Mouse (Mus musculus) forebrain, embryonic 14.5 days (tissue): ENCODE measurements around the gene Mboat7. TPM values are rescaled to one million over a fixed set of nuclear protein-coding genes. Genes with fewer than 3 reads are reported as not detected.

Experiments
- ATAC-seq: fragments of 200-750 bp; cut with Nextera tagmentation; 2 replicates; pipeline ENCODE4 v1.8.0; 2017; ENCODE audit warnings: mild to moderate bottlenecking, moderate library complexity
- DNase-seq: peaks from one replicate; pipeline ENCODE4 v3.0.0-alpha.2; 2015; ENCODE audit warnings: low spot score
- H3K27ac ChIP-seq: fragments of 300-500 bp; sonication (generic); 2 replicates; pipeline ENCODE4 v1.5.1; 2014; ENCODE audit warnings: low read depth, mild to moderate bottlenecking, control low read depth, low read length, moderate library complexity
- H3K27me3 ChIP-seq: fragments of 300-500 bp; sonication (generic); replicated peaks from 2 replicates; pipeline ENCODE4 v1.6.1; 2014; ENCODE audit warnings: low read length, control low read depth, mixed read lengths; ENCODE audit not compliant: control insufficient read depth, insufficient read depth
- H3K36me3 ChIP-seq: fragments of 300-500 bp; sonication (generic); 2 replicates; pipeline ENCODE4 v1.6.1; 2014; ENCODE audit warnings: low read length, control low read depth; ENCODE audit not compliant: control insufficient read depth, insufficient read depth
- H3K4me1 ChIP-seq: fragments of 300-500 bp; sonication (generic); 2 replicates; pipeline ENCODE4 v1.6.1; 2014; ENCODE audit warnings: antibody characterized with exemption, low read length, control low read depth; ENCODE audit not compliant: control insufficient read depth, insufficient read depth
- H3K4me2 ChIP-seq: fragments of 300-500 bp; sonication (generic); 2 replicates; pipeline ENCODE4 v1.6.1; 2014; ENCODE audit warnings: mild to moderate bottlenecking, control low read depth, low read length
- H3K4me3 ChIP-seq: fragments of 300-500 bp; sonication (generic); 2 replicates; pipeline ENCODE4 v1.5.1; 2014; ENCODE audit warnings: low read depth, low read length, control low read depth
- H3K9ac ChIP-seq: fragments of 300-500 bp; sonication (generic); 2 replicates; pipeline ENCODE4 v1.6.1; 2014; ENCODE audit warnings: mild to moderate bottlenecking, low read length, control low read depth, moderate library complexity
- H3K9me3 ChIP-seq: fragments of 300-500 bp; sonication (generic); replicated peaks from 2 replicates; pipeline ENCODE4 v1.6.1; 2016; ENCODE audit warnings: low read length, control low read depth, mixed read lengths; ENCODE audit not compliant: control insufficient read depth
- WGBS: fragments of 180-500 bp; shearing (Covaris S2); extraction: QIAGEN DNeasy Blood & Tissue Kit; methylation state at CpG from one replicate; pipeline ENCODE4 v1.1.7; 2014; 5-methylcytosine and 5-hydroxymethylcytosine counted together
- polyA plus RNA-seq: library from polyadenylated mRNA; unstranded; fragments of >200 nt; fragmentation: Nextera tagmentation; extraction: Ambion mirVana; gene quantifications from 2 replicates; pipeline ENCODE4 v1.2.1, GENCODE M21; 2014

Mboat7 gene
- polyA plus RNA-seq, 1 experiment from 2014 or later: 35.1 TPM

GRCm38 (mm10) chr7:3658578-3658977, 34.7 kb downstream of the Mboat7 start:
- H3K36me3 ChIP-seq: peaks cover 100% of the 10 kb centered on the region
- no peaks in the 10 kb centered on the region for H3K27me3 ChIP-seq
- H3K4me3 ChIP-seq: no peak overlapping the region
- ATAC-seq (no peak), DNase-seq (no peak)
- peaks cover 1% of the 10 kb centered on the region; the same call in 1 of the 2 replicates for H3K4me1 ChIP-seq
- H3K4me2 ChIP-seq: no peak overlapping the region
- 94% methylated on average over 14 of the region's 14 CpGs for WGBS
- H3K27ac ChIP-seq: no peak overlapping the region
- H3K9ac ChIP-seq: no peak overlapping the region
- no peaks in the 10 kb centered on the region for H3K9me3 ChIP-seq

GRCm38 (mm10) chr7:3656966-3657365, 36.4 kb downstream of the Mboat7 start:
- H3K27me3 ChIP-seq: no peaks in the 10 kb centered on the region
- 91% methylated on average over 4 of the region's 4 CpGs for WGBS
- no peak overlapping the region for H3K4me2 ChIP-seq
- no peak for DNase-seq
- H3K9ac ChIP-seq: no peak overlapping the region
- peaks cover 100% of the 10 kb centered on the region for H3K36me3 ChIP-seq
- H3K27ac ChIP-seq: no peak overlapping the region
- H3K9me3 ChIP-seq: no peaks in the 10 kb centered on the region
- ATAC-seq: no peak
- no peaks in the 10 kb centered on the region for H3K4me1 ChIP-seq
- H3K4me3 ChIP-seq: no peak overlapping the region

- no peaks in the 10 kb centered on the region for H3K27me3 ChIP-seq
- H3K36me3 ChIP-seq: peaks cover 28% of the 10 kb centered on the region
- H3K4me3 ChIP-seq: peak overlapping the region; percentile 100
- WGBS: 65% methylated on average over 4 of the region's 4 CpGs
- ATAC-seq (no peak), DNase-seq (no peak)
- H3K4me2 ChIP-seq: peak overlapping the region; percentile 89
- peak overlapping the region; percentile 98 for H3K9ac ChIP-seq
- peaks cover 28% of the 10 kb centered on the region for H3K4me1 ChIP-seq
- H3K27ac ChIP-seq: no peak overlapping the region
- H3K9me3 ChIP-seq: no peaks in the 10 kb centered on the region
Measured at GRCm38 (mm10) chr7:3646641-3647040, 46.7 kb downstream of the Mboat7 start.

GRCm38 (mm10) chr7:3646188-3646587, 47.1 kb downstream of the Mboat7 start:
- DNase-seq (no peak), ATAC-seq (no peak)
- Histone ChIP-seq H3K9me3 (no peaks in the 10 kb centered on the region), H3K36me3 (peaks cover 28% of the 10 kb centered on the region), H3K27me3 (no peaks in the 10 kb centered on the region), H3K27ac (peak overlapping the region; percentile 98; the same call in 1 of the 2 replicates), H3K4me3 (peak overlapping the region; percentile 100), H3K4me1 (peaks cover 28% of the 10 kb centered on the region), H3K9ac (peak overlapping the region; percentile 98), H3K4me2 (peak overlapping the region; percentile 89)
- 24% methylated on average over 9 of the region's 9 CpGs for WGBS

GRCm38 (mm10) chr7:3645488-3646025, 47.8 kb downstream of the Mboat7 start:
- WGBS: 0% methylated on average over 46 of the region's 58 CpGs
- peak; percentile 13; the same call in 1 of the 2 replicates for ATAC-seq

GRCm38 (mm10) chr7:3644672-3645487, 48.4 kb downstream of the Mboat7 start, which contains the start of gene Cnot3:
Gene Cnot3 (plus strand): TSS chr7:3645268.
- peak; percentile 100 for DNase-seq
- Histone ChIP-seq H3K9me3 (no peaks in the 10 kb centered on the region), H3K4me2 (peak within 1 kb of the TSS; percentile 89), H3K27ac (peak within 1 kb of the TSS; percentile 98), H3K27me3 (no peaks in the 10 kb centered on the region), H3K36me3 (peaks cover 28% of the 10 kb centered on the region), H3K4me1 (peaks cover 28% of the 10 kb centered on the region), H3K9ac (peak within 1 kb of the TSS; percentile 98), H3K4me3 (peak within 1 kb of the TSS; percentile 100)
- under 1% methylated on average over 47 of the region's 58 CpGs for WGBS
- ATAC-seq: peak; percentile 98

More at GRCm38 (mm10) chr7:3645488-3646025, 47.8 kb downstream of the Mboat7 start:
- Histone ChIP-seq H3K9me3 (no peaks in the 10 kb centered on the region), H3K4me3 (peak overlapping the region; percentile 100), H3K4me1 (peaks cover 28% of the 10 kb centered on the region), H3K27me3 (no peaks in the 10 kb centered on the region), H3K27ac (peak overlapping the region; percentile 98), H3K9ac (peak overlapping the region; percentile 98), H3K36me3 (peaks cover 28% of the 10 kb centered on the region), H3K4me2 (peak overlapping the region; percentile 89)
- peak; percentile 15 for DNase-seq

- ATAC-seq (no peak), DNase-seq (no peak)
- no peak overlapping the region for H3K27ac ChIP-seq
- no peaks in the 10 kb centered on the region for H3K9me3 ChIP-seq
- H3K4me2 ChIP-seq: peak overlapping the region; percentile 62
- 0% methylated on average over 11 of the region's 11 CpGs for WGBS
- peaks cover 31% of the 10 kb centered on the region for H3K36me3 ChIP-seq
- H3K27me3 ChIP-seq: no peaks in the 10 kb centered on the region
- peak overlapping the region; percentile 36 for H3K4me3 ChIP-seq
- H3K4me1 ChIP-seq: peaks cover 28% of the 10 kb centered on the region
- peak overlapping the region; percentile 26; the same call in 1 of the 2 replicates for H3K9ac ChIP-seq
Measured at GRCm38 (mm10) chr7:3644348-3644671, 49.0 kb downstream of the Mboat7 start.

GRCm38 (mm10) chr7:3643843-3644242, 49.5 kb downstream of the Mboat7 start:
- Histone ChIP-seq H3K4me3 (peak overlapping the region; percentile 36), H3K4me1 (peaks cover 28% of the 10 kb centered on the region), H3K4me2 (peak overlapping the region; percentile 62), H3K27me3 (no peaks in the 10 kb centered on the region), H3K36me3 (peaks cover 35% of the 10 kb centered on the region), H3K9ac (peak overlapping the region; percentile 26; the same call in 1 of the 2 replicates), H3K27ac (no peak overlapping the region), H3K9me3 (no peaks in the 10 kb centered on the region)
- no peak for ATAC-seq
- 27% methylated on average over 9 of the region's 9 CpGs for WGBS
- no peak for DNase-seq

- H3K27me3 ChIP-seq: no peaks in the 10 kb centered on the region
- DNase-seq (no peak), ATAC-seq (no peak)
- no peaks in the 10 kb centered on the region for H3K9me3 ChIP-seq
- H3K4me3 ChIP-seq: no peak overlapping the region
- no peak overlapping the region for H3K9ac ChIP-seq
- no peak overlapping the region for H3K27ac ChIP-seq
- no peak overlapping the region for H3K4me2 ChIP-seq
- H3K4me1 ChIP-seq: peaks cover 24% of the 10 kb centered on the region
- H3K36me3 ChIP-seq: peaks cover 36% of the 10 kb centered on the region
- WGBS: 71% methylated on average over 5 of the region's 5 CpGs
Measured at GRCm38 (mm10) chr7:3643412-3643811, 49.9 kb downstream of the Mboat7 start.
